Mouse (Mus musculus): ENCODE measurements around the gene Flrt1.

GRCm38 (mm10) chr19:7044279-7044678, 61.2 kb downstream of the Flrt1 start:
- no peak for TF ChIP-seq CTCF (IDR thresholded peaks at IDR 0.05; ENCODE audit: low read depth, low read length)
- no peak for TF ChIP-seq POLR2A (IDR thresholded peaks at IDR 0.05; ENCODE audit: borderline replicate concordance, low read depth, low read length)

Measured in bone marrow macrophage, adult 2 months (primary cell).